Mouse (Mus musculus) heart, embryonic 10.5 days (tissue): ENCODE results near the gene Tspan9. TPM values are rescaled to one million over a fixed set of nuclear protein-coding genes. Genes with fewer than 3 reads are reported as not detected.
A peak's percentile ranks its signal among the peaks of the same experiment; 100 is the strongest.

ENCODE experiments used
- DNase-seq: peaks from one replicate; pipeline ENCODE4 v3.0.0-alpha.2; 2017; ENCODE audit warnings: low spot score
- H3K27ac ChIP-seq: fragments of 300-500 bp; sonication (generic); 2 replicates; pipeline ENCODE4 v1.5.1; 2016; ENCODE audit warnings: mild to moderate bottlenecking
- H3K27me3 ChIP-seq: fragments of 300-500 bp; sonication (generic); 2 replicates; pipeline ENCODE4 v1.6.1; 2016; ENCODE audit warnings: mild to moderate bottlenecking; ENCODE audit not compliant: poor library complexity, insufficient read depth, severe bottlenecking
- H3K36me3 ChIP-seq: fragments of 300-500 bp; sonication (generic); 2 replicates; pipeline ENCODE4 v1.6.1; 2016; ENCODE audit warnings: mild to moderate bottlenecking, moderate library complexity
- H3K4me1 ChIP-seq: fragments of 300-500 bp; sonication (generic); 2 replicates; pipeline ENCODE4 v1.6.1; 2016; ENCODE audit warnings: mild to moderate bottlenecking
- H3K4me3 ChIP-seq: fragments of 300-500 bp; sonication (generic); 2 replicates; pipeline ENCODE4 v1.5.1; 2016; ENCODE audit warnings: mild to moderate bottlenecking, moderate library complexity
- H3K9me3 ChIP-seq: fragments of 300-500 bp; sonication (generic); 2 replicates; pipeline ENCODE4 v1.6.1; 2016; ENCODE audit warnings: mild to moderate bottlenecking, moderate library complexity
- WGBS: fragments of 180-500 bp; shearing (Covaris S2); methylation state at CpG from one replicate; pipeline ENCODE4 v1.1.7; 2016; 5-methylcytosine and 5-hydroxymethylcytosine counted together
- polyA plus RNA-seq: library from polyadenylated mRNA; unstranded; fragments of >200 nt; fragmentation: Nextera tagmentation; extraction: Ambion mirVana; gene quantifications from 2 replicates; pipeline ENCODE4 v1.2.1, GENCODE M21; 2016

Gene Tspan9
- polyA plus RNA-seq, 1 experiment from 2014 or later: 111 TPM

DNA sequence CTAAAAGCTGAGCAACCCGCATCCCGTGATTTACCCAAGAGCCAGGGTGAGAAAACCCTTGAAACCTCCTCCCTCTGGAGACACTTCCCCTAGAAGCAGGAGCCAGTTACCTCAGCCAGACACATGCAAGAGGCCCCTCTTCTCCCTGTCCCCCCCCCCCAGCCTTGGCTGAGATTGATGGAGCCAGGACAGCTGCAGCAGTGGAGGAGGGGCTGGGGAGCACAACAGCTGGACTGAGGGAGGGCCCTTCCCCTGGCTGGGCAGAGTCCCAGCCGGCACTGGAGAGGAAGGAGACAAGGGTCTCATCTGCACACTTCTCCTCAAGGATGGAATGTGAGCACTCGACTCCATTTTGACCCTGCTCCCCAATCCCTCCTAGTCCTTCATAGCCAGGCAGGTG lies 64.9 kb downstream of the Tspan9 start:
- H3K4me1 ChIP-seq: peaks cover 83% of the 10 kb centered on the region
- H3K9me3 ChIP-seq: no peaks in the 10 kb centered on the region
- H3K4me3 ChIP-seq: no peak overlapping the region
- H3K27ac ChIP-seq: peak overlapping the region; percentile 68
- no peak for DNase-seq
- no peaks in the 10 kb centered on the region for H3K27me3 ChIP-seq
- WGBS: 32% methylated on average over 4 of the region's 4 CpGs
- H3K36me3 ChIP-seq: peaks cover 22% of the 10 kb centered on the region

GRCm38 (mm10) chr6:128076104-128077020 lies 67.0 kb downstream of the Tspan9 start:
- peaks cover 17% of the 10 kb centered on the region for H3K36me3 ChIP-seq
- no peaks in the 10 kb centered on the region for H3K27me3 ChIP-seq
- peaks cover 95% of the 10 kb centered on the region for H3K4me1 ChIP-seq
- H3K9me3 ChIP-seq: no peaks in the 10 kb centered on the region
- H3K27ac ChIP-seq: peak overlapping the region; percentile 68
- WGBS: 77% methylated on average over 21 of the region's 21 CpGs
- no peak overlapping the region for H3K4me3 ChIP-seq
- no peak for DNase-seq

- peak overlapping the region; percentile 68 for H3K27ac ChIP-seq
- WGBS: 52% methylated on average over 5 of the region's 5 CpGs
- H3K36me3 ChIP-seq: peaks cover 17% of the 10 kb centered on the region
- peaks cover 96% of the 10 kb centered on the region for H3K4me1 ChIP-seq
- DNase-seq: no peak
- no peak overlapping the region for H3K4me3 ChIP-seq
- no peaks in the 10 kb centered on the region for H3K27me3 ChIP-seq
- no peaks in the 10 kb centered on the region for H3K9me3 ChIP-seq
Observed at GRCm38 (mm10) chr6:128075453-128076003, 67.9 kb downstream of the Tspan9 start.

GRCm38 (mm10) chr6:128070921-128071558 lies 72.4 kb downstream of the Tspan9 start:
- Histone ChIP-seq H3K27ac (peak overlapping the region; percentile 65), H3K4me3 (no peak overlapping the region), H3K9me3 (no peaks in the 10 kb centered on the region), H3K36me3 (peaks cover 27% of the 10 kb centered on the region), H3K27me3 (no peaks in the 10 kb centered on the region), H3K4me1 (peaks cover 87% of the 10 kb centered on the region)
- no peak for DNase-seq
- 73% methylated on average over 12 of the region's 12 CpGs for WGBS

- DNase-seq: no peak
- no peaks in the 10 kb centered on the region for H3K9me3 ChIP-seq
- 82% methylated on average over 19 of the region's 19 CpGs for WGBS
- H3K27me3 ChIP-seq: no peaks in the 10 kb centered on the region
- peaks cover 24% of the 10 kb centered on the region; the same call in 1 of the 2 replicates for H3K36me3 ChIP-seq
- H3K4me1 ChIP-seq: peaks cover 87% of the 10 kb centered on the region
- no peak overlapping the region for H3K4me3 ChIP-seq
- peak overlapping the region; percentile 65 for H3K27ac ChIP-seq
Observed at GRCm38 (mm10) chr6:128070072-128070872, 73.1 kb downstream of the Tspan9 start.

GRCm38 (mm10) chr6:128068144-128068543 lies 75.2 kb downstream of the Tspan9 start:
- H3K4me3 ChIP-seq: no peak overlapping the region
- no peaks in the 10 kb centered on the region for H3K9me3 ChIP-seq
- H3K27ac ChIP-seq: 0 out of 2 replicates have a peak overlapping the region, but pooled peaks have one; percentile 91
- no peak for DNase-seq
- peaks cover 76% of the 10 kb centered on the region for H3K4me1 ChIP-seq
- WGBS: 85% methylated on average over 8 of the region's 8 CpGs
- no peaks in the 10 kb centered on the region for H3K27me3 ChIP-seq
- H3K36me3 ChIP-seq: peaks cover 24% of the 10 kb centered on the region; the same call in 1 of the 2 replicates

GRCm38 (mm10) chr6:128065982-128066381 lies 77.4 kb downstream of the Tspan9 start:
- peaks cover 74% of the 10 kb centered on the region for H3K4me1 ChIP-seq
- no peak overlapping the region for H3K4me3 ChIP-seq
- peak overlapping the region; percentile 91 for H3K27ac ChIP-seq
- DNase-seq: peak; percentile 85
- H3K36me3 ChIP-seq: peaks cover 32% of the 10 kb centered on the region
- H3K9me3 ChIP-seq: no peaks in the 10 kb centered on the region
- no peaks in the 10 kb centered on the region for H3K27me3 ChIP-seq
- 8% methylated on average over 7 of the region's 7 CpGs for WGBS

- 88% methylated on average over 1 of the region's 1 CpGs for WGBS
- no peak for DNase-seq
- no peak overlapping the region for H3K4me3 ChIP-seq
- H3K4me1 ChIP-seq: peaks cover 72% of the 10 kb centered on the region
- no peak overlapping the region for H3K27ac ChIP-seq
- H3K27me3 ChIP-seq: no peaks in the 10 kb centered on the region
- H3K9me3 ChIP-seq: no peaks in the 10 kb centered on the region
- H3K36me3 ChIP-seq: peaks cover 23% of the 10 kb centered on the region
Observed at GRCm38 (mm10) chr6:128063501-128063900, 79.9 kb downstream of the Tspan9 start.

GRCm38 (mm10) chr6:128062784-128063183 lies 80.6 kb downstream of the Tspan9 start:
- Histone ChIP-seq H3K9me3 (no peaks in the 10 kb centered on the region), H3K36me3 (peaks cover 19% of the 10 kb centered on the region), H3K27me3 (no peaks in the 10 kb centered on the region), H3K4me3 (no peak overlapping the region), H3K27ac (no peak overlapping the region), H3K4me1 (peaks cover 72% of the 10 kb centered on the region)
- DNase-seq: no peak
- WGBS: 77% methylated on average over 6 of the region's 6 CpGs

GRCm38 (mm10) chr6:128062216-128062615 lies 81.2 kb downstream of the Tspan9 start:
- no peaks in the 10 kb centered on the region for H3K27me3 ChIP-seq
- H3K27ac ChIP-seq: peak overlapping the region; percentile 29; the same call in 1 of the 2 replicates
- H3K4me1 ChIP-seq: peaks cover 67% of the 10 kb centered on the region
- peaks cover 14% of the 10 kb centered on the region for H3K36me3 ChIP-seq
- no peaks in the 10 kb centered on the region for H3K9me3 ChIP-seq
- no peak overlapping the region for H3K4me3 ChIP-seq
- DNase-seq: no peak
- 83% methylated on average over 13 of the region's 13 CpGs for WGBS

DNA sequence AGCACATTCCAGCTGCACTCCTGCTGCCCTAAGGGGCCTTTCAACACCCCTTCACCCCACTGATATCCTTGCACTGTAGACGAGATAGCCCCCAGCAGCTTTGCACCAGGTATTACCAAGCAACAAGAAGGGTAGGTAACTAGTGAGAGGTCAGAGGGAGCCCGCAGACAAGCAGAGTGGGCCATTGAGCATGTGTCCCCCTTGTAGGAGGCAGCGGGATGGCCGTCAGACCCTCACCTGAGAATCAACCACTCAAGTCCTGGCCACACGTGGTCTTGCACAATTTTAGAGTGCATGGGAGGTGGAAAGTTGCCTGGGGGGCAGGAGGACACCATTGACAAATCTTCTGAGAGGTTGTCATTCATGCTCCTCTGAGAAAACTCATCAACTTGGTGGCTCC lies 82.1 kb downstream of the Tspan9 start:
- 64% methylated on average over 5 of the region's 5 CpGs for WGBS
- no peak for DNase-seq
- H3K36me3 ChIP-seq: peaks cover 18% of the 10 kb centered on the region
- H3K4me3 ChIP-seq: no peak overlapping the region
- no peaks in the 10 kb centered on the region for H3K9me3 ChIP-seq
- 0 out of 2 replicates have a peak overlapping the region, but pooled peaks have one; percentile 9 for H3K27ac ChIP-seq
- H3K4me1 ChIP-seq: peaks cover 63% of the 10 kb centered on the region
- no peaks in the 10 kb centered on the region for H3K27me3 ChIP-seq

- Histone ChIP-seq H3K27me3 (no peaks in the 10 kb centered on the region), H3K9me3 (no peaks in the 10 kb centered on the region), H3K4me1 (peaks cover 68% of the 10 kb centered on the region), H3K4me3 (no peak overlapping the region), H3K36me3 (peaks cover 18% of the 10 kb centered on the region), H3K27ac (no peak overlapping the region)
- no peak for DNase-seq
- 46% methylated on average over 9 of the region's 9 CpGs for WGBS
Observed at GRCm38 (mm10) chr6:128058570-128058969, 84.8 kb downstream of the Tspan9 start.
